Mouse (Mus musculus) heart, postnatal 10 days (tissue): Measurements from ENCODE around the gene Id3. TPM values are rescaled to one million over a fixed set of nuclear protein-coding genes. Genes with fewer than 3 reads are reported as not detected.
"Not testable (repeated sequence)": the region's sequence is repeated elsewhere in the genome, so short reads cannot be mapped to it uniquely, and the experiment has no call there.

ENCODE experiments used
- DNase-seq, 2 experiments: peaks; one replicate each; pipeline ENCODE4 v3.0.0; 2021
- intact Hi-C: fragments of 180-260 bp; cut with DNase I; formaldehyde crosslinking; loops from one replicate; pipeline ENCODE4 v1.15.1; 2025
- total RNA-seq, 2 experiments: library from RNA; stranded (reverse); gene quantifications; 2 replicates each; pipeline ENCODE4 v1.2.3; 2021

The Id3 gene
- total RNA-seq, result 100 to 1,000 TPM; 104 TPM

DNA sequence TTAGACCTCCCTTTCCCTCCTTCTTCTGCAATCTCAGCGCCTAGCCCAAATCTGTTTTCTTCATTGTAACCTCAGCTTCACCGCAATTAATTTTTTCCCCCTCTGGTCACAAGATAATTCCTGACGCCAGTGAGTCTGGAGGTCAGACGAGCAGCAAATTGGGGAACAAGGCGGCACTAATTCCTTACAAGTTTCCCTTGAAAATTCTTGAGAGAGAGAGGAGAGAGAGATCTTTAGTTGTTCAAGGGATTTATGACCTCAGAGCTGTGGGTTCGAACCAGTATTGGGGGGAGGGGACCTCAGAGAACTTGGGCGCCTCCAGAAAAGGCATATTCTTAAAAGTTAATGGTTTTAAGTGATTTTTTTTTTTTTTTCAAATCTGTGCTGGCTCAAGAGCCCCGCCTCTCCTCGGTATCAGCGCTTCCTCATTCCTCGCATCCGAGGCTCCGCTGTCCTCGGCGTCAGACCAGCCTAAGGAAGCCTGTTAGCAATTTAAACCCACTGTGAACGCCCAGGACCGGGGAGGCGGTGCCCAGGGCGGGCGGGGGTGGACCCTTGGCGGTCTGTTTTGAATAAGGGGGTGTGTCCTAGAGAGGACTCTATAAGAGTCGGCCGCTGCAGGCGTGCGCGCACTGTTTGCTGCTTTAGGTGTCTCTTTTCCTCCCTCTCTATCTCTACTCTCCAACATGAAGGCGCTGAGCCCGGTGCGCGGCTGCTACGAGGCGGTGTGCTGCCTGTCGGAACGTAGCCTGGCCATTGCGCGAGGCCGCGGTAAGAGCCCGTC, at the start of gene Id3:
Id3 (plus strand) TSS at position 305 of the 784 bp plus-strand sequence.
- peak; percentile 96 to 97 for DNase-seq
- intact Hi-C loops, result no loop called here

DNA sequence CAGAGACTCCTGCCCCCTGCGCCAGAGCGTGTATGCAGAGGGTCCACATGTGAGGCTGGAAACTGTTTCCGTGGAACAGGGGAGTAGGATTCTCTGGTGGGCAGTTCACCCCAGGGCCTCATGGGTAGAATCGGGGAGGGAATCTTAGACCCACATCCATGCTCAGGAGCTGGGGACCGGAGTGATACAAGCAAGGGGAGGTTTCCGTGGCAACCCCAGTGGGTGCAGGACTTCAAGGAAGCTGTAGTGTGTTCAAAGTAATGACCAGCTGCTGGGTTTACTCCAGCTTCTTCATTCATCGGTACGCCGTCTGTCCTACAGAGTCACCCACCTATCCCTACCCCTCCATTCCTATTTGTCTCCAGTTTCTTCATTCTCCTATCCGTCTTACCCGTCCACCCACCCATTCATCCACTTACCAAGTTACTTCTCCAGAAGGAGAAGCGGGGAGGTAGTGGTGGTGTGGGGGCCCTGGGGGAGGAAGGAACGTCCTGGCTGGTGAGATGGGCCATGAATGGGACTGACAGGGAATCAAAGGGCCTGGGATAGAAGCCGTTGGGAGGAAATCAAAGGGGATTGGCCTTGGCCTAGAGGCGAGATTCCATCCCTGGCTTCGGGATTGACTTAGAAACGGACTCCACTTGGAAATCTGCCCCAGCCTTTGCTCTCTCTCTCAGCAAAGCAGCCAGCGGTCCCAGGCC, 48.6 kb upstream of the Id3 start:
- DNase-seq, result peak; percentile 37 to 43
- intact Hi-C loops, result loop anchor here (2.0 kb wide), 1 partner anchor 24 kb away; no protein-coding TSS in a partner anchor

GRCm38 (mm10) chr4:136095490-136096105, 47.7 kb upstream of the Id3 start:
- intact Hi-C loops, result loop anchor here (2.0 kb wide), 1 partner anchor 23 kb away; no protein-coding TSS in a partner anchor

DNA sequence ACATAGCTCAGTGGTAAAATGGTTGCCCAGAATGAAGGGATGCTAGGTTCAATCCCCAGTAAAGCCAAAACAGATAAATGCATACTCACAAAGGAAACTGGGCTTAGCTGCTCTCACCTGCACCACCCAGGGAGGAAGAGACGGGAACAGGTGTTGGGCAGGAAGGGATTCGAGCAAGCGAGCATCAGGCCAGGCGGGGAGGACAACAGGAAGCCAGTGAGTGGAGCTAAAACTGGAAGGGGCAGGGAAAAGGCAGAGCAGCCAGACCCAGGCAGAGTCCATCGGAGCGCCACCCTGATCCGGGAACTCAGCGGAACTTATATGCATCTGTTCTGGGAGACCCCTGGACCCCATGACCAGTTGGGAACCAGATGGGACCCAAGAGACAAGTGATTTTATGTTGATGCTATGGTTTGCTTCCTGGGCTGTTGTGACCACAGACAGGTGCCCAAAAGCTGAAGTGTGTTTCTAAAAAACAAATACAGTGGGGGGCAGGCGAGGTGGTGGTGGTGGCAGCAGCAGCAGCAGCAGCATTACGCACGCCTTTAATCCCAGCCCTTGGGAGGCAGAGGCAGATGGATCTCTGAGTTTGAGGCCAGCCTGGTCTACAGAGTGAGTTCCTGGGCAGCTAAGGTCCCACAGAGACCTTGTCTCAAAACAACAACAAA, 46.7 kb upstream of the Id3 start:
- no peak for DNase-seq
- intact Hi-C loops, result no loop called here

More at GRCm38 (mm10) chr4:136095490-136096105, 47.7 kb upstream of the Id3 start:
- no peak for DNase-seq

GRCm38 (mm10) chr4:136098446-136098845, 44.9 kb upstream of the Id3 start:
- intact Hi-C loops, result no loop called here
- DNase-seq, result no peak

GRCm38 (mm10) chr4:136100396-136101070, 42.8 kb upstream of the Id3 start:
- intact Hi-C loops, result no loop called here
- no peak for DNase-seq

DNA sequence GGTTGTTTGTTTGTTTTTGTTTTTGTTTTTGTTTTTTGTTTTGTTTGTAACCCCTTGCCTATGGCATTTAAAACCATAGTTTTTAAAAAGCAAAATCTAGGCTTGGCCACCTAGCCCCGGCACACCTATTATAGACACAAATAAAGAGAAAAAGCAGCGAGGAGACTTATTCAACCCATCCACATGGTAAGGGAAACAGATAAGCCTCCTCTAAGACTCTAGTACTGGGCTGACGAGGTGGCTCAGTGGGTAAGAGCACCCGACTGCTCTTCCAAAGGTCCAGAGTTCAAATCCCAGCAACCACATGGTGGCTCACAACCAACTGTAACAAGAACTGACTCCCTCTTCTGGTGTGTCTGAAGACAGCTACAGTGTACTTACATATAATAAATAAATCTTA, 41.5 kb upstream of the Id3 start:
- intact Hi-C loops, DNase-seq: not testable (repeated sequence)

DNA sequence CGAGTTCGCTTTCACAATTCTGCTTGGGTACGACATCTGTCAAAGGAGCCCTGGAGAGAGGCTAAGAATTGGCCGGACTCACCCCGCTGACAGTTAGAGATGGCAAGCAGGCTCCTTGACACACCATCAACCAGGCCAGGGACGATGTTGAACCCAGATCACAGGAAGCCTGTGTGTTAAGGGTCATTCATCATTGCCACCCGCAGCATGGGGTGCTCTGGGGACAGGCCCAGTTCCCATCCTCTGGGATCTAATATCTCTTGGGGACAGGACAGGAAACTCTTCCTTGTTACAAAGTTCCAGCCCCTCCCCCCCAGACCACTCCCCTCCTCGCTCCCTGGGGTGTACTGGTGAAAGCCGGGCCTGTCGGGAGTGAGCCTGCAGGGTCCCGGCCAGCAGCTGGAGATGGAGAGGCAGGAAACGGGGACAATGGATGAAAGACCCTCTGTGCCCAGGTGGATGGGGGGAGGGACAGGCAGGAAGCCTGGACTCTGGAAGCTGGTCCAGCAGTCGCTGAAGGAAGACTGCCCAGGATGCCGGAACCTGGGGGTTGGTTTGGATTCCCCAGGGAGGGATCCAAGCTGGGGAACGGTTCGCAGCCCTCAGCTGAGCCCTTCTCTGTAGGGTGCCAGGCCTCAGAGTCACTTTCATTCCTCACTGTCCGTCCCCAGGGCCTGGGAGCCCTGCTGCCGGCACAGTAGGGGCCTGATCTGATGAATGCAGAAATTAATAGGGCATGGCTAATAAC, 38.5 kb upstream of the Id3 start:
- DNase-seq, result peak; percentile 57 to 66
- intact Hi-C loops, result no loop called here

DNA sequence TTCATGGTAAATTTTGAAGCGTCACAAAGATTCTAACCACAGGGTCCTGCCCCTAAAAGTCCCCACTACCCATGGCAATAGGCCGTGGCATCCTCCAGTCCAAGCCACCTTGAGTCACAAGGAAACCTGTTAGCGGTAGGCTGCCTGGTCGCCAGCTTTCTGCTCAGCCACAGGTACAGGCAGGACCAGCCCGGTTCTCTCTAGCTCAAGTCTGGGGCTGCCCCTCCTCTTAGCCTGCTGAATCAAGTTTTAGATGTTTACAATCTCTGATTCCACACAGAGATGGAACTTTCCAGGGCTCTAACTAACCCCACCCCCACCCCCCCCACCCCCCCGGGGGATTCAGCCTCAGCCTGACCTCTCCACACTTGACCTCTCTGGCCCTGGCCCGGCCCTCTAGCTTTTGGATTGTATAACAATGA, 36.4 kb upstream of the Id3 start:
- DNase-seq, result no peak
- intact Hi-C loops, result no loop called here

GRCm38 (mm10) chr4:136109153-136109552, 34.1 kb upstream of the Id3 start:
- DNase-seq, result no peak
- intact Hi-C loops, result no loop called here

- no peak for DNase-seq
Observed at GRCm38 (mm10) chr4:136109941-136110900, 33.1 kb upstream of the Id3 start.

GRCm38 (mm10) chr4:136112344-136112743, 31.0 kb upstream of the Id3 start:
- DNase-seq, result no peak
- intact Hi-C loops, result no loop called here

More at GRCm38 (mm10) chr4:136109941-136110900, 33.1 kb upstream of the Id3 start:
- intact Hi-C loops, result no loop called here

DNA sequence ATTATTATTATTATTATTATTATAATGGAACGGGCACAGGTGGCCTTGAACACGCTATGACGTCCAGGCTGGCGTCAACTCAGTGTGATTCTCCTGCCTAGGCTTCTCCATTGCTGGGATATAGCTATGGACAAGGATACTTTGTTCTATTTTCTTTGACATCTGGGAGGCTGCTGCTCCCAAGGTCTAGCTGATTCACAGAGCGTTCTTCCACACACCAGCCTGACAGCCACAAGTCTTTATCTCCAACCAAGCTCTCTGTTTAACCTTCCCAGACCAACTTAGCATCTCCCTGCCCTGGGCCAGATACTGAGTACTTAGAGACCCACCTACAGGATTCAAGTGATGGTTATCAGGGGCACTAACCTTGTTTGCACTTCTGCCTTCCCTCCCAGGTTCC, 28.6 kb upstream of the Id3 start:
- DNase-seq, result no peak
- intact Hi-C loops, result no loop called here

DNA sequence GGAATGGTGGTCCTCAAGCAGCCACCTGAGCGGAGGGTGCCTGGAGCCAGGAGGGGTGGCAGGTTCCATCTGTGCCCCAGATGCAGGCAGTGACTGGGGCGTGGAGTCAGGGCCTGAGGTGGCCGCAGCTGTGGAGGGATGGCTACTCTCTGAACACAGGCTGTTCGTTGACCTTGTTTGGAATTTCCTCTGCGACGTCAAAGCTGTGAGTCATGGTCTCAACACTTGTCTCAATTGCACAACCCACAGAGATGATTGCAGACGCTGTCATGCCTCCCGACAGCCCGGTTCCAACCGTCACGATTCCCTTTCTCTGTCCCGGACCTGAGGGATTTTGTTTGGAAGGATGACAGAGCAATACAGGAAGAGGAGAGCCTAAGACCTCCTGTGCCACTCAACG, 26.3 kb upstream of the Id3 start:
- intact Hi-C loops, result no loop called here
- DNase-seq, result peak; percentile 78

- peak in 1 of 2 experiments; percentile 27 for DNase-seq
- intact Hi-C loops, result no loop called here
Observed at GRCm38 (mm10) chr4:136120041-136120440, 23.3 kb upstream of the Id3 start.

- DNase-seq, result no peak
- intact Hi-C loops, result no loop called here
Observed at GRCm38 (mm10) chr4:136121158-136121557, 22.1 kb upstream of the Id3 start.

DNA sequence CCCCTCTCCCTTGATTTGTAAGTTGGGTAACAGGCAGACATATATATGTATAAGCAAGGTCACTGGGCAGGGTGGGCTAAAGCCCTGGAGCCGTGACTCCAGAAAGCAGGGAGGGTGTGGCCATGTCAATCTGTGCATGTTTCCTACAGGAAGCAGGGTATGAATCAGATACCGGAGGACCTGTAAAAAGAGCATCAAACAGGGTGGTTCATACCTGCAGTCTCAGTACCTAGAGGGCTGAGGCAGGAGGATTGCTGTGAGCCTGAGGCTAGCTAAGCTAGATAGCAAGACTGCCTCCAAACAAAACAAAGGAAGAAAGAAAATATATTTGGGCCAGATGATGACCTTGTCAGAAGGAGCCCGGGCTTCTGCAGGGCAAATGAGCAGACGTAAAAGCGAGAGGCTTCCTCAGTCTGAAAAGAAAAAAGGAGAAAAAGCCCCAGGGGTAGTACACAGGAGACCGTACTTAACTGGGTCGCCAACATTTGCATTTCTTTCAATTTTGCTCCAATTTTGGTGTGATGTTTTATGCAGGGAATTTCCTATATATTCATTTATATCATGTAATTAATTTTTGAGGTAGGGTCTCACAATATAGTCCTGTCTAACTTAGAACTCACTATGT, 21.3 kb upstream of the Id3 start:
- no peak for DNase-seq
- intact Hi-C loops, result no loop called here
